Mouse (Mus musculus) CH12.LX (cell line): ENCODE results near the gene Fyb.

Experiments
- CTCF ChIP-seq, 2 experiments: IDR thresholded peaks in 1 of 2; conservative IDR thresholded peaks in 1 of 2; 2 replicates each; pipeline ENCODE4 v1.5.1; 2011 to 2012; ENCODE audit warnings: low read depth in 2 of 2, low read length in 2 of 2, improper control_type of control experiment in 1 of 2, inconsistent platforms in 1 of 2, mild to moderate bottlenecking in 1 of 2, moderate library complexity in 1 of 2
- EP300 ChIP-seq: IDR thresholded peaks from 2 replicates; pipeline ENCODE4 v1.6.1; 2011; ENCODE audit warnings: low read length, improper control_type of control experiment
- ETS1 ChIP-seq: conservative IDR thresholded peaks from 2 replicates; pipeline ENCODE4 v1.6.1; 2012; ENCODE audit warnings: low read depth, mild to moderate bottlenecking, inconsistent platforms, low read length, improper control_type of control experiment, moderate library complexity
- GABPA ChIP-seq: IDR thresholded peaks from 2 replicates; pipeline ENCODE4 v1.6.1; 2012; ENCODE audit warnings: low read depth, low read length, improper control_type of control experiment, inconsistent platforms; ENCODE audit not compliant: insufficient replicate concordance
- JUN ChIP-seq: IDR thresholded peaks from 2 replicates; pipeline ENCODE4 v1.6.1; 2011; ENCODE audit warnings: low read depth, mild to moderate bottlenecking, low read length, improper control_type of control experiment, moderate library complexity; ENCODE audit not compliant: insufficient read depth
- MXI1 ChIP-seq: IDR thresholded peaks from 2 replicates; pipeline ENCODE4 v1.6.1; 2011; ENCODE audit warnings: mild to moderate bottlenecking, low read depth, low read length, improper control_type of control experiment
- POLR2A ChIP-seq: IDR thresholded peaks from 2 replicates; pipeline ENCODE4 v1.6.1; 2011; ENCODE audit warnings: low read depth, mild to moderate bottlenecking, improper control_type of control experiment, low read length
- POLR2AphosphoS2 ChIP-seq: IDR thresholded peaks from 2 replicates; pipeline ENCODE4 v1.6.1; 2011; ENCODE audit warnings: low read depth, low read length, improper control_type of control experiment
- ZNF384 ChIP-seq: IDR thresholded peaks from 2 replicates; pipeline ENCODE4 v1.6.1; 2012; ENCODE audit warnings: low read depth, low read length, improper control_type of control experiment, inconsistent platforms

DNA sequence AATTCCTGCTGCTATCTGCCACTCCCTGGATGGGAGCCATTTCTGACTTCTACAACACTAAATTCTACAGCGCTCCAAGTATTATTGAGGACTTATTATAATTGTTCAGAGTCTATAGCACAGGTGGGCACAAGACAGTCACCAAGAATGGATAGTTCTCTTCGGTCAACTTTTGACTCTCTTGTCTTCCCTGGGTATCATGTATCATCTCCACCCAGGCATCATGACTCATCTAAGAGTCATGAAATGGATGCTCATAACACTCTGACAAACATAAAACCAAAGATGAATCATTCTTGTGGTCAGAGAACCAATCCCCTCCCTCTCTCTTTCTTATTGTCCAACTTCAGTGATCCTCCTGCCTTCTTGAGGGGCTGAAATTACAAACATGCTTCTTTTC lies 30.3 kb upstream of the Fyb start:
- TF ChIP-seq CTCF (conservative IDR thresholded peaks at IDR 0.05 in 1 of 2, IDR thresholded peaks at IDR 0.05 in 1 of 2; ENCODE audit: low read depth in 2 of 2, low read length in 2 of 2) (no peak), POLR2A (no peak), EP300 (no peak), POLR2AphosphoS2 (no peak), ETS1 (no peak), JUN (no peak), GABPA (no peak), ZNF384 (no peak), MXI1 (no peak)
